Mouse (Mus musculus) T-helper 1 cell (primary cell): ENCODE measurements at regions not wholly inside any gene's neighbourhood (a gene's known extent, or its start where the extent isn't known, plus 50 kb on each side); places are given as distances from the start of the nearest gene placed in this dataset.
"Not testable (repeated sequence)": the region's sequence is repeated elsewhere in the genome, so short reads cannot be mapped to it uniquely, and the experiment has no call there.

Source experiments
- in situ Hi-C: fragments of 300-600 bp; cut with MboI, MseI; formaldehyde crosslinking; loops from one replicate; pipeline ENCODE4 v1.15.1; 2025; ENCODE audit warnings: high pct_unique_total_duplicates

DNA sequence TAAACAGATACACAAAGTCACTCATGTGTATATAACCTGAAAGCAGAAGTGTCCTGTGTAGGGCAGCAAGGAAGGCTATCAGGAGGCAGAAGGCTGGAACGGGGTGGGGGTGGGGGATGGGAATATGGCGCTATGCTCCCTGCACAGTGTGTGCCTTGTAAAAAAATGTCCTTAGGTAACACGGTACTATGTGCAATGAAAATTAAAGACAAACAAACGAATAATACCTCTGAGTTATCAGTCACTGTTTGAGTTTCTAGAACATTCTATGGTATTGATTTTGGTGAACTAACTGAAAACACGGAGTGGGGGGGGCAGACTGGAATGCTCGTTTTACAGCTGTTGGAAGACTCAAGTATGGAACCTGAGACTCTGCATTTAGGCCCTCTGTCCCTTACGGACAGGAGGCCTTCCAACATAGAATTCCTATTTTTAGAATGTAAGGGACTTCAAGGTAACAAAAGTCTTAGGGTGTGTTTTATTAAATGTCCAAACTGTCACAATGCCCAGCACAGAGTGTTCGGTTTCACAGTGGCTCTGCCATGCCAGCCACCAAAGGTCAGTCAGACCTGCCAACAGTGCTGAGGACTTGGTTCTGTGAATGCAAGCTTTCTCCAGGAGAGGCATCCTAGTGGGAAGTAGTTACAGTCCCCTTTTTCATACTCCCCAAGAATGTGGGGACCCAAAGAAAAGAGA is 240.6 kb downstream of the Ano6 start:
- in situ Hi-C loops = no loop called here

- in situ Hi-C loops = no loop called here
Measured at GRCm38 (mm10) chr15:96035273-96035672, 244.6 kb downstream of the Ano6 start.

GRCm38 (mm10) chr15:96045561-96045960 is 241.8 kb upstream of the Arid2 start:
- in situ Hi-C loops = no loop called here

- in situ Hi-C loops = no loop called here
Measured at GRCm38 (mm10) chr15:96046651-96047050, 240.7 kb upstream of the Arid2 start.

- in situ Hi-C loops = no loop called here
Measured at GRCm38 (mm10) chr15:96050416-96050815, 236.9 kb upstream of the Arid2 start.

DNA sequence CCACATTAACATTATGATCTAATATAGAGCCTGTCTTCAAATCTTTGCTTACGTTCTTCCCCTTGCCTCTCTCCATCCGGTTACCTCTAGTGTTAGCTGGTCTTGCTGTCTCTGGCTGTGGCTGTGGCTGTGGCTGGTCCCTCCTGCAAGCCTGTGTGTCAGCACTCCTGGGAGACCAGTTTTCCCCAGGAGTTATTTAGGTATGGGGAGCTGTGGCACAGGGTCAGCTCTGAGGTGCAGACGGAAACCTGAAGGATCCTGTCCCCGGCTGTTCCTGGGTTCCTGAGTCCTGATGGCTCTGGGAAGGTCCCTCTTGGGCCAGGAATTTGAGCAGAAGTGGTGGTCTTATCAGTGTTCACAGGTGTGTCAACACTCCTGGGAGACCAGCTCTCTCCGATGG is 234.7 kb upstream of the Arid2 start:
- in situ Hi-C loops = no loop called here

DNA sequence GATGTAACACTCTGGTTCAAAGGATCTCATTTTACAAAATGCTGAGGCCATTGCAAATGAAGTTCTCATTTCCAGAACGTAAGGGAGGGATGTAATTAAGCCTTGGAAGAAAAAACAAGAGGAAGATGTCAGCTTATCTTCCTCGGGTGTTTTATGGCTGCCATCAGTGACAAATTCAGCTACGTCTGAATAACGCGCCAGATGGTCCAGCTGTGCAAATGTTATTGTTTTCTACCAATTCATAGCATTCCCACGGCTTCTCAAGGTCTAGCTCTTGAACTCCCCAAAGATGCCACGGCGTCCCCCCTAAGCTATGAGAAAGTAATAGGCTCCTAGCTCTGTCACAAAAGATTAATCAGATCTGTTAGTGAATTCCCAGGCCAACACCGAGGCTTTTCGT is 232.0 kb upstream of the Arid2 start:
- in situ Hi-C loops = no loop called here

- in situ Hi-C loops = no loop called here
Measured at GRCm38 (mm10) chr15:96055796-96056473, 231.4 kb upstream of the Arid2 start.

GRCm38 (mm10) chr15:96059623-96060022 is 227.7 kb upstream of the Arid2 start:
- in situ Hi-C loops = no loop called here

DNA sequence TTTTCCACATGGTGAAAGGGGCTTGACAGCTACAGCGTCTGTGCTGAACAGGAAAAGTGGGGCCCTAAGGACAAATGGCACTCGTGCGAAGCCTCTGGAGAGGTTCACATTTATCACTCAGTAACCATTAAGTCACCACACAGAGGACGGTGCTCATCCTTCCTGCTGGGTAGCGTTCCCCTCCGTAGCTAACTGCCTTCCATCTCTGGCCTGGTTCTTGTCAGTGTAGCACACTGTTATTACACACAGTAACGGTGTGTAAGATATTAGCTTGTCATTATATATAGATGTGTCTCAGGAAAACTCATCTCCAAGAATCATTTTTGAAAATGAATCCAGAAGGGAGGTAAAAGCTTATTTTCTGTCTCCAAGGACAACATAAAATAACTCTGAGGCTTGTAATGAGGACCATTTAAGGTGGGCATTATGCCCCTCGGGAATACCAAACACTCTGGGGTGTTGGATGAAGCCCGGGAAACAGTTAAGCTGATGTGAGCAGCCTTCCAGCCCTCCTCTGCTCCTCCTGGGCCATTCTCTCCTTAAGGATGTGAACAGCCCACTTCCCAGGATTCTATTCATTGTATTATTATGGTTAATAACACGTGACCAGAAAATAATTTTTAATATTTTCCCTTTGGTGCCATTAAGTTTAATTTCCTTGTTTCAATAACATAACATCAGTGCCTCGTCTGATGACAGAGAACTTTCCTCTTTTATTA is 222.7 kb upstream of the Arid2 start:
- in situ Hi-C loops = no loop called here

GRCm38 (mm10) chr15:96075615-96076014 is 211.7 kb upstream of the Arid2 start:
- in situ Hi-C loops = loop anchor here (5.0 kb wide), 1 partner anchor 48 kb away; no protein-coding TSS in a partner anchor

DNA sequence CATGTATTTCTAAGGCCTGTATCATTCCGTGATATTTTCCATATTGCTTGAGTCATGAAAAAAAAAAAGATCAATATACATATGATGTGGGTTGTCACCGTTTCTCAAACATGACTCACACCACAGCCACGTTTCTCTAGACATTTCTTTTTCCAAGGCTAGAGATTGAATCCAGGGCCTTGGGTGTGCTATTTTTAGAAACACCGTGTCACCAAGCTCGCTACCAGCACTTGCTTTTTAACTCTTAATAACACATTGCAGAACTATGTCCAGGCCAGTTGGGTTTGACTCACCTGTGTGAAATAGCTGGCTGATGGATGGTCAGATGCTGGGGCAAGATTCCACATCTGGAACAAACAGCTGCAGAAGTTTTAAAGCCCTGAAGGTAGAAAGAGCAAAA is 209.6 kb upstream of the Arid2 start:
- in situ Hi-C loops = loop anchor here (5.0 kb wide), 1 partner anchor 50 kb away; no protein-coding TSS in a partner anchor

- in situ Hi-C loops = loop anchor here (5.0 kb wide), 1 partner anchor 51 kb away; no protein-coding TSS in a partner anchor
Measured at GRCm38 (mm10) chr15:96078580-96078979, 208.7 kb upstream of the Arid2 start.

- in situ Hi-C loops = no loop called here
Measured at GRCm38 (mm10) chr15:96089676-96090075, 197.6 kb upstream of the Arid2 start.

DNA sequence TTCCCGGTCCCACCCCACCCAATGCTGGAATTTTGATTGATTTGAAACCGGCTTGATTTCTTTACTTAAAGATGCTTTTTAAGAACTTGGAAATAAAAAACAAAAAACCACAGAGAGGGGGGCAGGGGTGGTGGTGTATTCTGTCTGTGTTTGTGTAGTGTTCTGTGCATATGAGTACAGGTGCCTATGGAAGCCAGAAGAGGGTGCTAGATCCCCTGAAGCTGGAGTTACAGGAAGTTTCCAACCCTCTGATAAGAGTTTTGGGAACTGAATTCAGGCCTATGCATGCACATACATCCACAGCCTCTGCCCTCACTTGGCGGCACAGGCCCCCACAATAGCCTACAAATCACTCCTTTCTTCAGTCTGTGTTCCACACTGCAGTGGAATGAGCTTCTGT is 190.9 kb upstream of the Arid2 start:
- in situ Hi-C loops = no loop called here

- in situ Hi-C loops = no loop called here
Measured at GRCm38 (mm10) chr15:96098821-96099220, 188.5 kb upstream of the Arid2 start.

DNA sequence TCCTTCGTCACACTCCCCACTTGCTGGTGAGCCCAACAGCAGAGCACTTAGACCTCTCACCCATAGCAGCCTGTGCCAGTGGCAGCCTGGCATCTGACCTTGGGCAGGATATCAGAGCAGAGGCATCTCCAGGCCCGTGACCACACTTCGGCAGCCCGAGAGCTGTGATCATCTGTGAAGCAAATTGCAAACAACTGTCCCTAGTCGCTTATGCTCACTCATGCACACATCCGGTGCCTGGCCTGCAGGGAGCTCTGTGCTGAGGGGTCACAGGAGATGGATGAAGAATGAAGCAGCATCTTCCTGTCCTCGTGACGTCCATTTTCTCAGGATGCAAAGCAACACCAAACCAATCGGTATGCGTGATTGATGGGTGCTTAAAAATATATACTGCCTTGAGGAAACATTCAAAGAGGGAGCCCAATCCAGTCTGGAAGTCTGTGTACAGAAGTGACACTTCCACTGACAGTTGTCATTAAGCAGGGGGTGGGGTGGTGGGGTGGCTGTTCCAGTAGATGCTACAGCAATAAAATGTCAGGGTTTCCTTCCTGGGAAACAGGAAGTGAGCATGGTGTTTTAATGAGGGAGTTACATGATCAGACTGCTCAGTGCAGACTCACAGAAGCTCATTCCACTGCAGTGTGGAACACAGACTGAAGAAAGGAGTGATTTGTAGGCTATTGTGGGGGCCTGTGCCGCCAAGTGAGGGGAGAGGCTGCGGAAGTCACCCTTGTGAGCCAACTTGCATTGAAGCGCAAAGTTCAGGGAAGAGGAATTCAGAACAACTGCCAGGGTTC is 187.3 kb upstream of the Arid2 start:
- in situ Hi-C loops = not testable (repeated sequence)

GRCm38 (mm10) chr15:96103737-96104136 is 183.6 kb upstream of the Arid2 start:
- in situ Hi-C loops = no loop called here

- in situ Hi-C loops = no loop called here
Measured at GRCm38 (mm10) chr15:96107503-96107902, 179.8 kb upstream of the Arid2 start.

- in situ Hi-C loops = no loop called here
Measured at GRCm38 (mm10) chr15:96113091-96113490, 174.2 kb upstream of the Arid2 start.

DNA sequence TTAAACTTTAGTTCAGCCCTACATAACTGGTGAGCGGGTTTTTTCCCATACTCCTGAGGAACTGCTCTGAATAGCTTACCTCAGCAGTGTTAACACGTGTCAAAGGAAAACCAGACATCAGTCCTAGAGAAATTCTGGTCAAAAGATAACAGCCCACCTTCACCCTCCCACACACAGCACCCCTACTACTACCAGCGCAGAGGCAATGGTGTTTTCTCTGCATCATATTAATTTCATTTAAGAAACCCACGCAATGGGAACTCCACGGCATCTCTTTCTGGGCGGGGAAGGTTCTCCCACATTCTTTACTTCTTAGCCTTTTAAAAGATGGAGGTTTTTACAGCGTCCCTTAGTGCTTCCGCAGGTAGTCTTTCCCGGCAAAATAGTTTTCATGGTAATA is 172.7 kb upstream of the Arid2 start:
- in situ Hi-C loops = no loop called here

DNA sequence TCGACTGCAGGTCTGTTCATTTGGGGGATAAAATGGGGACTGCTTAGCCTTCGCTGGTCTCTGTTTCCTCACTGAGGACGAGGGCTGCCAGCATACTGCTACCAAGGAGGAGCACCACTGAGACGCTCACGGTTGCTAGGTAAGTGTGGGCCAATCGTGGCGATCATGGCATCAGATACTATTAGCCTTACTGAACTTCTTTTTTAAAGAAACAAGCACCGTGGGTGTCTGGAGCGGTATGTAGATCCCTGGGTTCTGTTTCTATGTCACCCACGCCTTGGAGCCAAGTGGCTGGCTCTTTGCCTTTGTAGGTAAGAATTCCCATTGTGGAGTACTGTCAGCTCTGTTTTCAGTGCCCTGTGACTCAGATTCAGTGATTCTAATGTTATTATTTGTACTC is 172.1 kb upstream of the Arid2 start:
- in situ Hi-C loops = no loop called here
